Mouse (Mus musculus) G1E (cell line): Measurements from ENCODE around the gene Gng2. TPM values are rescaled to one million over a fixed set of nuclear protein-coding genes. Genes with fewer than 3 reads are reported as not detected.
A peak's percentile ranks its signal among the peaks of the same experiment; 100 is the strongest.

Experiments
- ATAC-seq: 2 replicates; pipeline ENCODE4 v1.8.0; 2016; ENCODE audit warnings: mild to moderate bottlenecking; ENCODE audit not compliant: insufficient number of reproducible peaks, poor library complexity, low FRiP score, severe bottlenecking; ENCODE audit errors: extremely low read depth
- DNase-seq: peaks from one replicate; pipeline ENCODE4 v3.0.0; 2012; ENCODE audit warnings: low spot score
- H3K27me3 ChIP-seq: 2 replicates; pipeline ENCODE4 v1.6.1; 2012; ENCODE audit warnings: mild to moderate bottlenecking, low read length, inconsistent platforms; ENCODE audit not compliant: insufficient read depth
- H3K36me3 ChIP-seq: replicated peaks from 2 replicates; pipeline ENCODE3; 2012; ENCODE audit warnings: mild to moderate bottlenecking, inconsistent platforms
- H3K4me1 ChIP-seq: 2 replicates; pipeline ENCODE4 v1.6.1; 2012; ENCODE audit warnings: low read depth, low read length, inconsistent platforms, mixed read lengths; ENCODE audit not compliant: insufficient read depth
- H3K4me3 ChIP-seq: 2 replicates; pipeline ENCODE4 v1.5.1; 2012; ENCODE audit warnings: low read depth, mild to moderate bottlenecking, inconsistent platforms, low read length, moderate library complexity, mixed read lengths
- H3K9me3 ChIP-seq: replicated peaks from 2 replicates; pipeline ENCODE4 v1.6.1; 2012; ENCODE audit warnings: inconsistent platforms
- CTCF ChIP-seq: IDR thresholded peaks from 2 replicates; pipeline ENCODE4 v1.5.1; 2012; ENCODE audit warnings: low read depth, low read length, inconsistent platforms, mixed read lengths
- GATA1 ChIP-seq: IDR thresholded peaks from 2 replicates; pipeline ENCODE4 v1.6.1; 2012; ENCODE audit warnings: borderline replicate concordance, low read length, inconsistent platforms, mixed read lengths
- GATA2 ChIP-seq: IDR thresholded peaks from 2 replicates; pipeline ENCODE4 v1.6.1; 2012; ENCODE audit warnings: low read depth, low read length, inconsistent platforms, borderline replicate concordance
- POLR2AphosphoS5 ChIP-seq: IDR thresholded peaks from 2 replicates; pipeline ENCODE4 v1.6.1; 2012; ENCODE audit warnings: low read depth, low read length, inconsistent platforms; ENCODE audit not compliant: insufficient replicate concordance
- TAL1 ChIP-seq: conservative IDR thresholded peaks from 2 replicates; pipeline ENCODE4 v1.6.1; 2012; ENCODE audit warnings: low read depth, low read length, inconsistent platforms, mixed read lengths
- polyA plus RNA-seq: library from polyadenylated mRNA; stranded (reverse); fragments of >175 nt; gene quantifications from 2 replicates; pipeline ENCODE4 v1.2.3, GENCODE M21; 2012
- total RNA-seq, 2 experiments: library from RNA; stranded (forward) in 1 of 2; stranded (reverse) in 1 of 2; fragments of 200-1000 nt in 1 of 2; fragments of >200 nt in 1 of 2; fragmentation: Nextera tagmentation in 1 of 2; gene quantifications; 2 replicates each; pipeline ENCODE4 v1.2.3; 2014 to 2017

Gng2 gene
- total and polyA plus RNA-seq, 3 experiments: 4.3 to 280 (median 90.4) TPM

- Histone ChIP-seq H3K9me3 (no peaks in the 10 kb centered on the region), H3K4me1 (peaks cover 17% of the 10 kb centered on the region), H3K36me3 (peaks cover 40% of the 10 kb centered on the region), H3K4me3 (no peak overlapping the region), H3K27me3 (no peaks in the 10 kb centered on the region; the same call in 1 of the 2 replicates)
- DNase-seq: no peak
- peak; percentile 80 for ATAC-seq
- no peak for TF ChIP-seq GATA2
These were observed 49.5 kb downstream of the Gng2 start for GRCm38 (mm10) chr14:19927879-19928278.

GRCm38 (mm10) chr14:19927156-19927555 lies 50.3 kb downstream of the Gng2 start:
- peaks cover 43% of the 10 kb centered on the region for H3K36me3 ChIP-seq
- ATAC-seq: no peak

GRCm38 (mm10) chr14:19926312-19926711 lies 51.1 kb downstream of the Gng2 start:
- TF ChIP-seq CTCF (no peak), POLR2AphosphoS5 (no peak), GATA2 (no peak), GATA1 (no peak), TAL1 (no peak)
- DNase-seq (no peak), ATAC-seq (no peak)
- Histone ChIP-seq H3K36me3 (peaks cover 47% of the 10 kb centered on the region), H3K4me3 (no peak overlapping the region), H3K27me3 (no peaks in the 10 kb centered on the region; the same call in 1 of the 2 replicates), H3K9me3 (no peaks in the 10 kb centered on the region), H3K4me1 (peaks cover 17% of the 10 kb centered on the region)

More at GRCm38 (mm10) chr14:19927156-19927555, 50.3 kb downstream of the Gng2 start:
- Histone ChIP-seq H3K4me3 (no peak overlapping the region), H3K9me3 (no peaks in the 10 kb centered on the region), H3K27me3 (no peaks in the 10 kb centered on the region; the same call in 1 of the 2 replicates), H3K4me1 (peaks cover 17% of the 10 kb centered on the region)
- TF ChIP-seq CTCF (no peak), TAL1 (no peak), POLR2AphosphoS5 (no peak), GATA2 (no peak), GATA1 (no peak)
- DNase-seq: no peak

DNA sequence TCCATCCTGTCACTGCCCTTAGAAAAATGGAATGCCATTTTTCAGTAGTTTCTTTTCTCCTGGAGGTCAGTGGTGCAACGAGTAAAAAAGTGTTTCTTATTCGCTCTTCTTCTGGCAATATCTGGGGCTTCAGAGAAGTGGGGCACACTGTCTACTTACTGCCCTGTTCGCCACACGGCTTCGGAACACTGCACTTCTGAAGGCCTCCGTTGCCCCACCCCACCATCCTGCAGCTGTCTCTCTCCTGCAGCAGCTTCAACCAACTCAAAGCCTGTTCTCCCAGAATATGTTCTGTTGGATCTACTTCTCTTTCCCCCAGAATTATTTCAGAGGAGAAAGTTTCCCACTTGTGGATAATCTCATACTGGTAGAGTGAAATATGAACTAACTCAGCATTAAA lies 52.3 kb downstream of the Gng2 start:
- Histone ChIP-seq H3K4me1 (peaks cover 19% of the 10 kb centered on the region), H3K27me3 (no peaks in the 10 kb centered on the region; the same call in 1 of the 2 replicates), H3K4me3 (no peak overlapping the region), H3K36me3 (peaks cover 47% of the 10 kb centered on the region), H3K9me3 (no peaks in the 10 kb centered on the region)
- TF ChIP-seq GATA2 (no peak), POLR2AphosphoS5 (no peak), TAL1 (no peak), CTCF (no peak)
- DNase-seq (no peak), ATAC-seq (no peak)

- ATAC-seq: no peak
- no peak for DNase-seq
- H3K36me3 ChIP-seq: peaks cover 42% of the 10 kb centered on the region
- H3K27me3 ChIP-seq: no peaks in the 10 kb centered on the region; the same call in 1 of the 2 replicates
- no peak overlapping the region for H3K4me3 ChIP-seq
- no peaks in the 10 kb centered on the region for H3K9me3 ChIP-seq
- peaks cover 20% of the 10 kb centered on the region for H3K4me1 ChIP-seq
- TF ChIP-seq GATA2 (no peak), CTCF (no peak), GATA1 (no peak), POLR2AphosphoS5 (no peak), TAL1 (no peak)
These were observed 53.3 kb downstream of the Gng2 start for GRCm38 (mm10) chr14:19924086-19924485.

DNA sequence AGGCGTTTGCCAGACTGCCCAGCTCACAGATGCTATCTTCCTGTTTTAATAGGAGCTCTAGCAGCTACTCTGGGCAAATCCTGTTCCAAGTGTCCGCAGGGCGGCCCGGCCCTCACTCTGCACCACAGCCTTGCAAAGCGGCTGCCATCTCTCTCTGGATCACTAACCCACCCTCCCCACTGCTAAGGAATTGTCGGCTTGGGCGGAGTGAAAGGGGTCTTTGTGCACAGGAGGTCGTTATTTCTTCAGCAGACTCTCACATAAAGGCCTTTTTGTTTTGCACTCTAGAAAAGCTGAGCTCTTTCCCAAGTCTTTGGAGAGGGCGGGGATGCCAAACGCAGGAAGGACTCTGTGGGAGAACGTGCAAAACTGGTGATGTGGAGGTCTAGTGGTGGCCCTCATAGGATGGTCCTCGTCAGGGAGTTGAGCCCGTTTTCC lies 57.2 kb downstream of the Gng2 start:
- DNase-seq (no peak), ATAC-seq (no peak)
- Histone ChIP-seq H3K4me3 (no peak overlapping the region), H3K4me1 (peaks cover 16% of the 10 kb centered on the region), H3K27me3 (no peaks in the 10 kb centered on the region), H3K9me3 (no peaks in the 10 kb centered on the region), H3K36me3 (peaks cover 51% of the 10 kb centered on the region)
- TF ChIP-seq GATA2 (no peak), CTCF (no peak)

DNA sequence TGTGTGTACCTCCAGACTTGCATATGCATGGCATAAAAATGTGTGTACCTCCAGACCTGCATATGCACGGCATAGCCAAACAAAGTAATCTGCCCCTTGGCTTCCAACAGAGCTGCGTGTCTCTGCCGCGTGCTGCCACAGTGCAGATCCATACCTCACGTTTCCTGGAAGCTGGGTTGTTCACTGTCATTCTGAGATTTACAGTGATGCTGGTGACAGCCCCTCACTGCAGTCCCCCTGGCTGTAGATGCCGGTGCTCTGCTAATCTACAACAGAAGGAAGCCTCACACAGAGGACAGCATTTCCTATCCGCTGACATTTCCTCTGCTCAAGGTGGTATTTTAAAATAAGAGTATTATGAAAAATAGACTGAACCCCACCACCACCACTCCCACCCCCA lies 57.6 kb downstream of the Gng2 start:
- DNase-seq (no peak), ATAC-seq (no peak)
- H3K27me3 ChIP-seq: no peaks in the 10 kb centered on the region
- no peaks in the 10 kb centered on the region for H3K9me3 ChIP-seq
- H3K4me3 ChIP-seq: no peak overlapping the region
- peaks cover 18% of the 10 kb centered on the region for H3K4me1 ChIP-seq
- peaks cover 55% of the 10 kb centered on the region for H3K36me3 ChIP-seq
- TF ChIP-seq TAL1 (no peak), POLR2AphosphoS5 (no peak), GATA2 (no peak), GATA1 (no peak), CTCF (no peak)
